Mouse (Mus musculus) forebrain, postnatal 0 days (tissue): ENCODE measurements around the gene Spast. TPM values are rescaled to one million over a fixed set of nuclear protein-coding genes. Genes with fewer than 3 reads are reported as not detected.
"Not testable (repeated sequence)": the region's sequence is repeated elsewhere in the genome, so short reads cannot be mapped to it uniquely, and the experiment has no call there.

Experiments
- ATAC-seq: fragments of 200-750 bp; cut with Nextera tagmentation; 2 replicates; pipeline ENCODE4 v1.8.0; 2017; ENCODE audit warnings: mild to moderate bottlenecking, moderate library complexity
- DNase-seq: peaks from one replicate; pipeline ENCODE4 v3.0.0-alpha.2; 2015
- H3K27ac ChIP-seq: fragments of 300-500 bp; sonication (generic); 2 replicates; pipeline ENCODE4 v1.5.1; 2014; ENCODE audit warnings: low read depth, mild to moderate bottlenecking, antibody characterized with exemption, low read length, moderate library complexity, mixed read lengths
- H3K27me3 ChIP-seq: fragments of 300-500 bp; sonication (generic); 2 replicates; pipeline ENCODE4 v1.6.1; 2014; ENCODE audit warnings: mild to moderate bottlenecking, low read length, mixed read lengths; ENCODE audit not compliant: insufficient read depth
- H3K36me3 ChIP-seq: fragments of 300-500 bp; sonication (generic); 2 replicates; pipeline ENCODE4 v1.6.1; 2014; ENCODE audit warnings: mild to moderate bottlenecking, moderate library complexity; ENCODE audit not compliant: insufficient read depth
- H3K4me1 ChIP-seq: fragments of 300-500 bp; sonication (generic); 2 replicates; pipeline ENCODE4 v1.6.1; 2014; ENCODE audit warnings: antibody characterized with exemption; ENCODE audit not compliant: insufficient read depth
- H3K4me2 ChIP-seq: fragments of 300-500 bp; sonication (generic); 2 replicates; pipeline ENCODE4 v1.6.1; 2014; ENCODE audit warnings: low read depth, mild to moderate bottlenecking, moderate library complexity
- H3K4me3 ChIP-seq: fragments of 300-500 bp; sonication (generic); 2 replicates; pipeline ENCODE4 v1.5.1; 2014; ENCODE audit warnings: low read depth, low read length, mixed read lengths
- H3K9ac ChIP-seq: fragments of 300-500 bp; sonication (generic); 2 replicates; pipeline ENCODE4 v1.6.1; 2014; ENCODE audit warnings: mild to moderate bottlenecking
- H3K9me3 ChIP-seq: fragments of 300-500 bp; sonication (generic); 2 replicates; pipeline ENCODE4 v1.6.1; 2016; ENCODE audit warnings: low read length
- CTCF ChIP-seq: sonication (generic); IDR thresholded peaks from 2 replicates; pipeline ENCODE4 v1.5.1; 2016; ENCODE audit warnings: antibody characterized with exemption, control low read depth, low read depth
- WGBS: fragments of 180-500 bp; shearing (Covaris S2); extraction: QIAGEN DNeasy Blood & Tissue Kit; methylation state at CpG from one replicate; pipeline ENCODE4 v1.1.7; 2014; 5-methylcytosine and 5-hydroxymethylcytosine counted together
- polyA plus RNA-seq: library from polyadenylated mRNA; unstranded; fragments of >200 nt; fragmentation: Nextera tagmentation; extraction: Ambion mirVana; gene quantifications from 2 replicates; pipeline ENCODE4 v1.2.1, GENCODE M21; 2015
- total RNA-seq: library from RNA; depleted of rRNA; stranded (reverse); fragments of >200 nt; gene quantifications from 2 replicates; pipeline ENCODE4 v1.2.3, GENCODE M21; 2014

Spast gene
- total and polyA plus RNA-seq, 2 experiments from 2014 or later = 23.2 to 181 TPM

DNA sequence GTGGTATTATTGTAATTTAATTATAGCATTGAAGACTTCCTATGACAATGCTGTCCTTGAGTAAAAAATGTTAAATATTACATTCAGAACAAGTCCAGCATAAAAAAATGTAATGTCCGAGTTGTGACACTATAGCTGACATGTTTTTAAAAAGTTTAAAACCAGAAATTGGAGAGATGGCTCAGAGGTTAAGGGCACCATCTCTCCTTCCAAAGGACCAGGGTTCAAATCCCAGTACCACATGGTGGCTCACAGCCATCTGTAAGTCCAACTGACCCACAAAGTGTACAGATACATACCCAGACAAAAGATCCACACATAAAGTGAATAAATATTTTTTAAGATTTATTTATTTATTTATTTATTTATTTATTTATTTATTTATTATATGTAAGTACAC is 32.8 kb upstream of the Spast start:
- no peak overlapping the region for H3K9ac ChIP-seq
- no peak overlapping the region for H3K4me3 ChIP-seq
- ATAC-seq (no peak), DNase-seq (no peak)
- no peaks in the 10 kb centered on the region for H3K27me3 ChIP-seq
- H3K4me1 ChIP-seq = no peaks in the 10 kb centered on the region
- 91% methylated on average over 1 of the region's 1 CpGs for WGBS
- no peak for TF ChIP-seq CTCF
- peaks cover 16% of the 10 kb centered on the region for H3K36me3 ChIP-seq
- no peak overlapping the region for H3K27ac ChIP-seq
- no peak overlapping the region for H3K4me2 ChIP-seq
- no peaks in the 10 kb centered on the region for H3K9me3 ChIP-seq

DNA sequence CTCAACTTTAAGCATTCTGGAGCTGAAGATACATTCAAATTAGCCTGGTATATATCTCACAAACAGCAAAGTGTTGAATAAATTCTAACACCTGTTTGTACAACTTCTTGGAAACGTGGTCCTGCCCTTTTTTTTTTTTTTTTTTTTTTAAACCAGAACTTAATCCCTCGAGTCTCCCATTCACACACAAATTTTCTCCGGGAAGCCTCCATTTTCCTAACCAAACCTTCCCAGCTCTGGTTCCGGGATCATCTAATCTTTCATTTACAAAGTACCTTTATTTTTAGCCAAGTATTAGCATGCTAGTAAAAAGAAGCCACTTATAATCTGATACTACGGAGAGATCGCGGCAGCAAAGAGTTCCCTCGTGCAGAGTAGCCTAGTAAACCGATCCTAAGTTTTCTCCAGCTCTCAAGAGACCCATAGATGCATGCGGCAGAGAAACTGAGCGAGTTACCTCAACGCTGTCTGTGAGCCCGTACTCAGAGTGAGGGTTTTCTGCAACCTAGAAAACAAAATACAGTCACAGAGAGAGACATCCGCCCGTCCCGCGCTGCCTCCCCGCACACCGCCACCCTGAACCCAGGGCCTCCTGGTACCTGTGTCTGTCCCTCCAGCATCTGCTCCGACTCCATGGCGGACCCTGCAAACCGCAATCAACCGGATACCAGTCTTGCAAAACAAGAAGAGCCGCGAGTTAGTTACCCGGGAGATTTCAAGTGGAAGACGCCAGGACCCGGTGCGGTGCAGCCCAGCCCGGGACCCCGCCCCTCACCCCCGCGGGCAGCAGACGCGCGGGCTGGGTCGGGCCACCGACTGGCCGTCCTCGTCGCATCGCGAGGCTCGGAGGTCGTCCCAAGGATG is 23.1 kb upstream of the Spast start:
- Histone ChIP-seq H3K9me3 (no peaks in the 10 kb centered on the region), H3K4me2 (peak overlapping the region; percentile 64), H3K9ac (peak overlapping the region; percentile 80), H3K4me3 (peak overlapping the region; percentile 75), H3K36me3 (no peaks in the 10 kb centered on the region; the same call in 1 of the 2 replicates), H3K27ac (peak overlapping the region; percentile 86), H3K27me3 (no peaks in the 10 kb centered on the region), H3K4me1 (no peaks in the 10 kb centered on the region)
- 2% methylated on average over 45 of the region's 45 CpGs for WGBS
- ATAC-seq (peak; percentile 81), DNase-seq (no peak)
- TF ChIP-seq CTCF = no peak

DNA sequence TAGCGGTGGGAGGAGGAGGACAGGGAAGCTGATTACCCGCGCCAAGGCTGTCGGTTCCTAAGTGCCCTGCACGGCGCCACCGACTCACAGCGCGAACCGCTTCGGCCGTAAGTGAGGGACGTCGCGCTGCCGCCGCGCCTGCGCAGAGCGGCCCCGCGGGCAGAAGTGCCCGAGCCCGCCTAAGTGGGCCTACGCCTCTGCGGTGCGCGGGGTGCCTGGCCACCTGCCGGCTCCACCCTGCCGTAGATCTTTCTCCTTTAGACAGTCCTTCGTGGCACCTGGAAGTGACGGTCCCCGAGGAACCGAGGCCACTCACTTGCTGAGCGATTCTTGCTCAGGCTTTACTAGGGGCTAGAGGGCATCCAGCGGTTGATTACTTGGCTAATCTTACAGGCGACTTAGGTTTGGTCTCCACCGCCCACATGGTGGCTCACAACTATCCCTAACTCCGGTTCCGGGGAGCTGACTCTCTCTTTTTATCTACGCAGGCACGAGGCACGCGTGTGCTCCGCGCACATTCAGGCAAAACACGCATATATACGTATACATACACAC is 22.4 kb upstream of the Spast start:
- ATAC-seq (peak; percentile 98), DNase-seq (peak; percentile 94)
- peak; percentile 26; the same call in 1 of the 2 replicates for TF ChIP-seq CTCF
- Histone ChIP-seq H3K27ac (peak overlapping the region; percentile 86), H3K4me1 (no peaks in the 10 kb centered on the region), H3K27me3 (no peaks in the 10 kb centered on the region), H3K4me3 (peak overlapping the region; percentile 75), H3K9me3 (no peaks in the 10 kb centered on the region), H3K36me3 (no peaks in the 10 kb centered on the region), H3K4me2 (peak overlapping the region; percentile 64), H3K9ac (peak overlapping the region; percentile 80)
- WGBS = under 1% methylated on average over 48 of the region's 48 CpGs

DNA sequence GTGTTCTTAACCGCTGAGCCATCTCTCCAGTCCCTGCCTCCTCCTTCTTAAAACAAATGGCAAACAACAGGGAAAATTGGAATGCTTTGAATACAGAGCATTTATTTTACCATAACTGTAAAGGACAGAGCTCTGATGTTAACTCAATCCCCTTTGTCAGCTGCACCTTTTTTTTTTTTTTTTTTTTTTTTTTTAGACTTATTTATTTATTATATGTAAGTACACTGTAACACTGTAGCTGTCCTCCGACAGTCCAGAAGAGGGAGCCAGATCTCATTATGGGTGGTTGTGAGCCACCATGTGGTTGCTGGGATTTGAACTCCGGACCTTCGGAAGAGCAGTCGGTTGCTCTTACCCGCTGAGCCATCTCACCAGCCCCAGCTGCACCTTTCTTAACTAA is 20.1 kb upstream of the Spast start:
- WGBS = 90% methylated on average over 6 of the region's 6 CpGs
- Histone ChIP-seq H3K27me3 (no peaks in the 10 kb centered on the region), H3K9me3 (no peaks in the 10 kb centered on the region), H3K4me3 (no peak overlapping the region), H3K27ac (no peak overlapping the region), H3K36me3 (no peaks in the 10 kb centered on the region), H3K4me1 (no peaks in the 10 kb centered on the region), H3K4me2 (no peak overlapping the region), H3K9ac (no peak overlapping the region)
- TF ChIP-seq CTCF = 0 out of 2 replicates have a peak, but pooled peaks have one; percentile 14
- no peak for DNase-seq
- no peak for ATAC-seq

DNA sequence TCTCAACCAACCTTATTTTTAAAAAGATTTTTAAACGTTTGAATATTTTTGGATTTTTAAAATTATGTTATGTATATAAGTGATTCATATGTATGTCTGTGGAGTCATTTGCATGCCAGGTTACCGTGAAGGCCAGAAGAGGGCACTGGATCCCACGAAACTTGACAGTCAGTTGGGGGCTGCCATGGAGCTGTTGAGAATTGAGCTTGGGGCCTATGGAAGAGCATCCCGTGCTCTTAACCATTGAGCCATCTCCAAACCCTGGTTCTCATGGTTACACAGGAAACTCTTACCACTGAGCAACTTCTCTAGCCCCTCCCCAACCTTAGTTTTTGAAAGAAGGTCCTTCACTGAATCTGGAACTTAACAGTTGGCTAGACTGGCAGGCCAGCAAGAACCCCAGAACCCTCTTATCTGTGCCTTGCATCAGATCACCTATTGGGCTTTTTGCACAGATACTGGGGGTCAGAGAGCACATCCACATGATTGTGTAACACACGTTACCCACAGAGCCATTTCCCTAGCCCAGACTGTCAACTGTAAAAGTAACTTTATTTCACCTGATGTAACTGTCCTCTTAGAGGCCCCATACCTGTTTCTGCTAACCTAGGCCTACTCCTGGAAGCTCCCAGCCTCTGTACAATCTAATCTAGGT is 16.3 kb upstream of the Spast start:
- H3K27ac ChIP-seq = no peak overlapping the region
- H3K36me3 ChIP-seq = no peaks in the 10 kb centered on the region
- 56% methylated on average over 5 of the region's 5 CpGs for WGBS
- no peak overlapping the region for H3K4me2 ChIP-seq
- H3K9me3 ChIP-seq = no peaks in the 10 kb centered on the region
- no peak overlapping the region for H3K9ac ChIP-seq
- ATAC-seq = no peak
- no peaks in the 10 kb centered on the region for H3K4me1 ChIP-seq
- TF ChIP-seq CTCF = no peak
- DNase-seq = no peak
- H3K27me3 ChIP-seq = no peaks in the 10 kb centered on the region
- H3K4me3 ChIP-seq = no peak overlapping the region

DNA sequence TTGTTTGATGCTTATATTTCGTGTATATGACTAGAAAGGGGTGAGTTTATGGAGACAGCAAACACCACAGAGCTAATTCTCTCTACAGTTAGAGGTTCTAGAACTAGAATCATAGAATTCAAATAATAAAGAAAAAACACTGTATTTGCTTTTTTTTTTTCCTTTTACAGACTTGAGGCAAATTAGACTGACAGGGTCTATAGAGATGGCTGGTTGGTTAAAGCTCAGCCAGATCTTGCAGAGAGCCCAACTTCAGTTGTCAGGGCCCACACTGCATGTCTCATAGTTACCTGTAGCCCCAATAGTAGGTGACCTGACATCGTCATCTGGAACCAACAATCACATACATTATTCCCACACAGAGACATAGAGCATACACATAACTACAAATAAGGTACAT is 14.9 kb upstream of the Spast start, which contains the start of gene Dpy30:
TSS of gene Dpy30 (minus strand) at position 101 of the 400 bp plus-strand sequence.
- ATAC-seq = no peak

DNA sequence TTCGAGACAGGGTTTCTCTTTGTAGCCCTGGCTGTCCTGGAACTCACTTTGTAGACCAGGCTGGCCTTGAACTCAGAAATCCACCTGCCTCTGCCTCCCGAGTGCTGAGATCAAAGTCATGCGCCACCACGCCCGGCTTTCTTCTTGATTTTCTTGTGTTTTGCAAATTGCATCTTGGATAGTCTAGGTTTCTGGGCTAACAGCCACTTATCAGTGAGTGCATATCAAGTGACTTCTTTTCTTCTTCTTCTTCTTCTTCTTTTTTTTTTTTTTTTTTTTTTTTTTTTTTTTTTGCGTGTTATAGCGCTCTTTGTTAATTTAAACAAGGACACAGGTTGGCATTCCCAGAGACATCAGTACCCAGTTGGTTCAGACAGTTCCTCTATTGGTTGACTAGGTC is 11.6 kb upstream of the Spast start:
- not testable (repeated sequence) for H3K36me3 ChIP-seq, H3K4me3 ChIP-seq, ATAC-seq, H3K4me2 ChIP-seq, H3K27ac ChIP-seq, H3K9me3 ChIP-seq, H3K4me1 ChIP-seq, H3K27me3 ChIP-seq, H3K9ac ChIP-seq, DNase-seq
- WGBS = 89% methylated on average over 7 of the region's 7 CpGs

More for the DNA sequence above, 14.9 kb upstream of the Spast start, which contains the start of gene Dpy30:
- H3K4me1 ChIP-seq = no peaks in the 10 kb centered on the region
- no peak within 1 kb of the TSS for H3K9ac ChIP-seq
- H3K4me2 ChIP-seq = no peak within 1 kb of the TSS
- DNase-seq = no peak
- H3K9me3 ChIP-seq = no peaks in the 10 kb centered on the region
- no peaks in the 10 kb centered on the region for H3K27me3 ChIP-seq
- no peak for TF ChIP-seq CTCF
- H3K4me3 ChIP-seq = no peak within 1 kb of the TSS
- WGBS = 70% methylated on average over 2 of the region's 2 CpGs
- no peak within 1 kb of the TSS for H3K27ac ChIP-seq
- H3K36me3 ChIP-seq = no peaks in the 10 kb centered on the region
